Mouse (Mus musculus) midbrain, embryonic 15.5 days (tissue): ENCODE measurements around the gene Rundc1. TPM values are rescaled to one million over a fixed set of nuclear protein-coding genes. Genes with fewer than 3 reads are reported as not detected.

Source experiments
- microRNA-seq: library from miRNA; unstranded; fragments of <30 nt; microRNA quantifications from one replicate; pipeline ENCODE4, GENCODE M21; 2016
- polyA plus RNA-seq: library from polyadenylated mRNA; unstranded; fragments of >200 nt; fragmentation: Nextera tagmentation; extraction: Ambion mirVana; gene quantifications from 2 replicates; pipeline ENCODE4 v1.2.1, GENCODE M21; 2015

Rundc1 gene
- polyA plus RNA-seq, 1 experiment from 2014 or later, result 31.7 TPM

Small RNA genes lying within 50 kb of the gene (microRNA-seq; reads per million reads assigned to microRNA genes)
- not detected for gene Mir6929

Other genes with a start within 250 kb of the Rundc1 start
- gene Ccr10, start 249.6 kb upstream of the Rundc1 start, polyA plus RNA-seq, result 0.31 and 0.36 TPM in 2 replicates
- gene Ezh1, start 198.6 kb upstream of the Rundc1 start, polyA plus RNA-seq, result 27.4 and 30.7 TPM in 2 replicates
- 86.5 and 103 TPM in 2 replicates for gene Ramp2, start 179.1 kb upstream of the Rundc1 start, polyA plus RNA-seq
- gene Vps25, start 171.4 kb upstream of the Rundc1 start, polyA plus RNA-seq, result 123 and 124 TPM in 2 replicates
- 7.7 and 10.7 TPM in 2 replicates for gene Wnk4, start 164.5 kb upstream of the Rundc1 start, polyA plus RNA-seq
- 0.93 and 1.3 TPM in 2 replicates for gene Cntd1, start 146.1 kb upstream of the Rundc1 start, polyA plus RNA-seq
- gene Coa3, start 146.0 kb upstream of the Rundc1 start, polyA plus RNA-seq, result 202 and 204 TPM in 2 replicates
- gene Becn1, start 122.8 kb upstream of the Rundc1 start, polyA plus RNA-seq, result 183 and 186 TPM in 2 replicates
- 115 and 120 TPM in 2 replicates for gene Psme3, start 108.9 kb upstream of the Rundc1 start, polyA plus RNA-seq
- gene Aoc2, start 100.0 kb upstream of the Rundc1 start, polyA plus RNA-seq, result 2.2 and 2.9 TPM in 2 replicates
- 0.06 TPM in 1 of 2 replicates, not detected in the other for gene Aoc3, start 94.5 kb upstream of the Rundc1 start, polyA plus RNA-seq
- gene G6pc, start 57.5 kb upstream of the Rundc1 start, polyA plus RNA-seq, result not detected in 2 replicates
- gene Aarsd1, start 7.5 kb upstream of the Rundc1 start, polyA plus RNA-seq, result 103 and 108 TPM in 2 replicates
- 8.3 and 8.7 TPM in 2 replicates for gene Gm27029, start 289 bp upstream of the Rundc1 start, polyA plus RNA-seq
- 1.7 and 2.0 TPM in 2 replicates for gene Ptges3l, start 248 bp downstream of the Rundc1 start, polyA plus RNA-seq
- 197 and 212 TPM in 2 replicates for gene Rpl27, start 17.2 kb downstream of the Rundc1 start, polyA plus RNA-seq
- 3.9 and 4.0 TPM in 2 replicates for gene Ifi35, start 23.3 kb downstream of the Rundc1 start, polyA plus RNA-seq
- gene Rnd2, start 39.9 kb downstream of the Rundc1 start, polyA plus RNA-seq, result 68.3 and 77.4 TPM in 2 replicates
- gene Vat1, start 41.1 kb downstream of the Rundc1 start, polyA plus RNA-seq, result 128 and 133 TPM in 2 replicates
- gene Brca1, start 126.9 kb downstream of the Rundc1 start, polyA plus RNA-seq, result 1.5 and 2.8 TPM in 2 replicates
- gene Nbr1, start 127.1 kb downstream of the Rundc1 start, polyA plus RNA-seq, result 102 and 103 TPM in 2 replicates
- gene Tmem106a, start 157.2 kb downstream of the Rundc1 start, polyA plus RNA-seq, result 3.1 and 4.5 TPM in 2 replicates
- gene Gm11634, start 174.2 kb downstream of the Rundc1 start, polyA plus RNA-seq, result not detected in 2 replicates
- gene Rdm1, start 202.1 kb downstream of the Rundc1 start, polyA plus RNA-seq, result 11.1 and 13.2 TPM in 2 replicates
- 5.0 and 7.8 TPM in 2 replicates for gene Arl4d, start 240.5 kb downstream of the Rundc1 start, polyA plus RNA-seq